Mouse (Mus musculus) lung, postnatal 0 days (tissue): ENCODE measurements around the gene Camk1g.

Source experiments
- CTCF ChIP-seq: IDR thresholded peaks from 2 replicates; pipeline ENCODE4 v1.5.1; 2016; ENCODE audit warnings: antibody characterized with exemption, mild to moderate bottlenecking
- EP300 ChIP-seq: IDR thresholded peaks from 2 replicates; pipeline ENCODE4 v1.6.1; 2016; ENCODE audit warnings: antibody characterized with exemption, mild to moderate bottlenecking, control low read depth

- TF ChIP-seq CTCF = no peak
- TF ChIP-seq EP300 = no peak
These were observed 64.7 kb downstream of the Camk1g start for GRCm38 (mm10) chr1:193305386-193305785.
